Mouse (Mus musculus) hindbrain, postnatal 0 days (tissue): ENCODE results near the gene Sdhaf1. TPM values are rescaled to one million over a fixed set of nuclear protein-coding genes. Genes with fewer than 3 reads are reported as not detected.
A peak's percentile ranks its signal among the peaks of the same experiment; 100 is the strongest.

Source experiments
- ATAC-seq: fragments of 200-750 bp; cut with Nextera tagmentation; 2 replicates; pipeline ENCODE4 v1.8.0; 2017; ENCODE audit warnings: mild to moderate bottlenecking, moderate TSS enrichment, moderate library complexity
- DNase-seq: peaks from one replicate; pipeline ENCODE4 v3.0.0-alpha.2; 2015; ENCODE audit warnings: low spot score
- H3K27ac ChIP-seq: fragments of 300-500 bp; sonication (generic); 2 replicates; pipeline ENCODE4 v1.5.1; 2014; ENCODE audit warnings: mild to moderate bottlenecking
- H3K27me3 ChIP-seq: fragments of 300-500 bp; sonication (generic); 2 replicates; pipeline ENCODE4 v1.6.1; 2014; ENCODE audit warnings: low read length, mixed read lengths; ENCODE audit not compliant: insufficient read depth
- H3K36me3 ChIP-seq: fragments of 300-500 bp; sonication (generic); 2 replicates; pipeline ENCODE4 v1.6.1; 2014; ENCODE audit warnings: low read length, mixed read lengths; ENCODE audit not compliant: insufficient read depth
- H3K4me1 ChIP-seq: fragments of 300-500 bp; sonication (generic); 2 replicates; pipeline ENCODE4 v1.6.1; 2014; ENCODE audit warnings: antibody characterized with exemption, low read length, mixed read lengths; ENCODE audit not compliant: insufficient read depth
- H3K4me2 ChIP-seq: fragments of 300-500 bp; sonication (generic); 2 replicates; pipeline ENCODE4 v1.6.1; 2014; ENCODE audit warnings: low read depth, mild to moderate bottlenecking, low read length, moderate library complexity, mixed read lengths
- H3K4me3 ChIP-seq: fragments of 300-500 bp; sonication (generic); 2 replicates; pipeline ENCODE4 v1.5.1; 2014; ENCODE audit warnings: low read length
- H3K9ac ChIP-seq: fragments of 300-500 bp; sonication (generic); replicated peaks from 2 replicates; pipeline ENCODE4 v1.6.1; 2014; ENCODE audit warnings: mild to moderate bottlenecking, low read length, moderate library complexity, mixed read lengths
- H3K9me3 ChIP-seq: fragments of 300-500 bp; sonication (generic); 2 replicates; pipeline ENCODE4 v1.6.1; 2016; ENCODE audit warnings: low read length, mixed read lengths
- CTCF ChIP-seq: IDR thresholded peaks from 2 replicates; pipeline ENCODE4 v1.5.1; 2016; ENCODE audit warnings: antibody characterized with exemption, control low read depth, low read depth
- WGBS: fragments of 180-500 bp; shearing (Covaris S2); extraction: QIAGEN DNeasy Blood & Tissue Kit; methylation state at CpG from one replicate; pipeline ENCODE4 v1.1.7; 2014; 5-methylcytosine and 5-hydroxymethylcytosine counted together
- polyA plus RNA-seq: library from polyadenylated mRNA; unstranded; fragments of >200 nt; fragmentation: Nextera tagmentation; extraction: Ambion mirVana; gene quantifications from 2 replicates; pipeline ENCODE4 v1.2.1, GENCODE M21; 2015
- total RNA-seq: library from RNA; depleted of rRNA; stranded (reverse); fragments of >200 nt; gene quantifications from 2 replicates; pipeline ENCODE4 v1.2.3, GENCODE M21; 2014; rRNA removed

Sdhaf1 gene
- total and polyA plus RNA-seq, 2 experiments from 2014 or later = 14.7 to 17.8 TPM

- peak within 1 kb of the TSS; percentile 54 for H3K9ac ChIP-seq
- ATAC-seq = peak; percentile 97
- peak within 1 kb of the TSS; percentile 95 for H3K4me2 ChIP-seq
- under 1% methylated on average over 48 of the region's 49 CpGs for whole genome bisulfite sequencing
- H3K4me1 ChIP-seq = no peaks in the 10 kb centered on the region
- H3K27me3 ChIP-seq = no peaks in the 10 kb centered on the region
- H3K4me3 ChIP-seq = peak within 1 kb of the TSS; percentile 76
- peak; percentile 97 for DNase-seq
- peak within 1 kb of the TSS; percentile 96 for H3K27ac ChIP-seq
- H3K9me3 ChIP-seq = no peaks in the 10 kb centered on the region
- no peak for TF ChIP-seq CTCF
- H3K36me3 ChIP-seq = no peaks in the 10 kb centered on the region
Measured at GRCm38 (mm10) chr7:30279951-30280669, 43.6 kb downstream of the Sdhaf1 start, which contains the start of the genes Thap8 and Wdr62. TSS of gene Thap8 (plus strand) at chr7:30280094. TSS of gene Wdr62 (minus strand) at chr7:30280419.

- no peaks in the 10 kb centered on the region for H3K27me3 ChIP-seq
- no peak for DNase-seq
- WGBS = under 1% methylated on average over 6 of the region's 6 CpGs
- ATAC-seq = no peak
- H3K36me3 ChIP-seq = no peaks in the 10 kb centered on the region
- H3K9me3 ChIP-seq = no peaks in the 10 kb centered on the region
- no peak for TF ChIP-seq CTCF
- peak overlapping the region; percentile 76 for H3K4me3 ChIP-seq
- H3K27ac ChIP-seq = no peak overlapping the region
- no peaks in the 10 kb centered on the region for H3K4me1 ChIP-seq
- H3K4me2 ChIP-seq = peak overlapping the region; percentile 95
- peak overlapping the region; percentile 46; the same call in 1 of the 2 replicates for H3K9ac ChIP-seq
Measured at GRCm38 (mm10) chr7:30279536-30279935, 44.2 kb downstream of the Sdhaf1 start.

- Histone ChIP-seq H3K4me1 (no peaks in the 10 kb centered on the region), H3K4me2 (no peak overlapping the region), H3K36me3 (no peaks in the 10 kb centered on the region), H3K4me3 (no peak overlapping the region), H3K27me3 (no peaks in the 10 kb centered on the region), H3K9ac (no peak overlapping the region), H3K27ac (no peak overlapping the region), H3K9me3 (no peaks in the 10 kb centered on the region)
- no peak for ATAC-seq
- no peak for TF ChIP-seq CTCF
- DNase-seq = no peak
- WGBS = 67% methylated on average over 2 of the region's 2 CpGs
Measured at GRCm38 (mm10) chr7:30278911-30279310, 44.8 kb downstream of the Sdhaf1 start.

- ATAC-seq (no peak), DNase-seq (no peak)
- TF ChIP-seq CTCF = no peak
- no peak overlapping the region for H3K4me3 ChIP-seq
- H3K36me3 ChIP-seq = 0 out of 2 replicates have a peak, but pooled peaks cover 4% of the 10 kb centered on the region
- 88% methylated on average over 6 of the region's 6 CpGs for WGBS
- H3K9ac ChIP-seq = no peak overlapping the region
- no peaks in the 10 kb centered on the region for H3K27me3 ChIP-seq
- no peaks in the 10 kb centered on the region for H3K4me1 ChIP-seq
- H3K9me3 ChIP-seq = no peaks in the 10 kb centered on the region
- H3K4me2 ChIP-seq = no peak overlapping the region
- H3K27ac ChIP-seq = no peak overlapping the region
Measured at GRCm38 (mm10) chr7:30274383-30274782, 49.3 kb downstream of the Sdhaf1 start.

Other genes with a start within 250 kb of the Sdhaf1 start
Only the 30 nearest of the 32 such genes appear.
- gene Gm26920, start 233.5 kb downstream of the Sdhaf1 start, total RNA-seq = not detected in 2 replicates
- gene Gm26920, start 233.5 kb downstream of the Sdhaf1 start, polyA plus RNA-seq = 1.6 and 2.5 TPM in 2 replicates
- 2.3 and 2.8 TPM in 2 replicates for gene Zfp566, start 233.4 kb downstream of the Sdhaf1 start, total RNA-seq
- 13.7 and 15.5 TPM in 2 replicates for gene Zfp566, start 233.4 kb downstream of the Sdhaf1 start, polyA plus RNA-seq
- 26.8 and 27.4 TPM in 2 replicates for gene Zfp260, start 229.1 kb downstream of the Sdhaf1 start, total RNA-seq
- 47.7 and 49.4 TPM in 2 replicates for gene Zfp260, start 229.1 kb downstream of the Sdhaf1 start, polyA plus RNA-seq
- gene Zfp382, start 202.0 kb downstream of the Sdhaf1 start, total RNA-seq = 7.5 and 12.7 TPM in 2 replicates
- gene Zfp382, start 202.0 kb downstream of the Sdhaf1 start, polyA plus RNA-seq = 11.9 and 13.2 TPM in 2 replicates
- gene Zfp146, start 154.1 kb downstream of the Sdhaf1 start, total RNA-seq = 40.6 and 46.4 TPM in 2 replicates
- gene Zfp146, start 154.1 kb downstream of the Sdhaf1 start, polyA plus RNA-seq = 10.0 and 10.2 TPM in 2 replicates
- not detected in 2 replicates for gene Cox7a1, start 139.8 kb downstream of the Sdhaf1 start, total RNA-seq
- 8.1 and 9.7 TPM in 2 replicates for gene Cox7a1, start 139.8 kb downstream of the Sdhaf1 start, polyA plus RNA-seq
- 289 and 322 TPM in 2 replicates for gene Capns1, start 125.1 kb downstream of the Sdhaf1 start, total RNA-seq
- gene Capns1, start 125.1 kb downstream of the Sdhaf1 start, polyA plus RNA-seq = 83.8 and 84.6 TPM in 2 replicates
- gene Polr2i, start 91.9 kb downstream of the Sdhaf1 start, total RNA-seq = 65.9 and 98.4 TPM in 2 replicates
- gene Polr2i, start 91.9 kb downstream of the Sdhaf1 start, polyA plus RNA-seq = 177 and 189 TPM in 2 replicates
- gene Tbcb, start 91.6 kb downstream of the Sdhaf1 start, total RNA-seq = 123 and 129 TPM in 2 replicates
- 466 and 473 TPM in 2 replicates for gene Tbcb, start 91.6 kb downstream of the Sdhaf1 start, polyA plus RNA-seq
- not detected in 2 replicates for gene Ovol3, start 88.2 kb downstream of the Sdhaf1 start, total RNA-seq
- not detected in 2 replicates for gene Ovol3, start 88.2 kb downstream of the Sdhaf1 start, polyA plus RNA-seq
- gene Thap8, start 43.8 kb downstream of the Sdhaf1 start, total RNA-seq = 1.0 TPM in 1 of 2 replicates, not detected in the other
- 0.52 and 0.76 TPM in 2 replicates for gene Thap8, start 43.8 kb downstream of the Sdhaf1 start, polyA plus RNA-seq
- gene Wdr62, start 43.5 kb downstream of the Sdhaf1 start, total RNA-seq = 4.3 and 7.0 TPM in 2 replicates
- 3.7 and 4.0 TPM in 2 replicates for gene Wdr62, start 43.5 kb downstream of the Sdhaf1 start, polyA plus RNA-seq
- gene Clip3, start 32.2 kb downstream of the Sdhaf1 start, total RNA-seq = 144 and 172 TPM in 2 replicates
- gene Clip3, start 32.2 kb downstream of the Sdhaf1 start, polyA plus RNA-seq = 106 and 118 TPM in 2 replicates
- 75.4 and 116 TPM in 2 replicates for gene Alkbh6, start 15.2 kb downstream of the Sdhaf1 start, total RNA-seq
- gene Alkbh6, start 15.2 kb downstream of the Sdhaf1 start, polyA plus RNA-seq = 129 and 131 TPM in 2 replicates
- gene Syne4, start 9.1 kb downstream of the Sdhaf1 start, total RNA-seq = 13.2 and 16.5 TPM in 2 replicates
- 11.4 and 12.6 TPM in 2 replicates for gene Syne4, start 9.1 kb downstream of the Sdhaf1 start, polyA plus RNA-seq
- 1.8 TPM in 1 of 2 replicates, not detected in the other for gene E130208F15Rik, start 2.2 kb downstream of the Sdhaf1 start, total RNA-seq
- 0.79 TPM in 1 of 2 replicates, not detected in the other for gene E130208F15Rik, start 2.2 kb downstream of the Sdhaf1 start, polyA plus RNA-seq
- gene Lrfn3, start 38.9 kb upstream of the Sdhaf1 start, total RNA-seq = 45.9 and 47.4 TPM in 2 replicates
- 17.5 and 18.1 TPM in 2 replicates for gene Lrfn3, start 38.9 kb upstream of the Sdhaf1 start, polyA plus RNA-seq
- gene Tyrobp, start 89.9 kb upstream of the Sdhaf1 start, total RNA-seq = 37.3 and 59.9 TPM in 2 replicates
- gene Tyrobp, start 89.9 kb upstream of the Sdhaf1 start, polyA plus RNA-seq = 50.3 and 56.1 TPM in 2 replicates
- gene Hcst, start 96.0 kb upstream of the Sdhaf1 start, total RNA-seq = not detected in 2 replicates
- gene Hcst, start 96.0 kb upstream of the Sdhaf1 start, polyA plus RNA-seq = 0.84 and 1.0 TPM in 2 replicates
- 1.9 and 3.7 TPM in 2 replicates for gene Nfkbid, start 97.8 kb upstream of the Sdhaf1 start, total RNA-seq
- gene Nfkbid, start 97.8 kb upstream of the Sdhaf1 start, polyA plus RNA-seq = 2.1 TPM in 2 replicates
- 840 and 852 TPM in 2 replicates for gene Aplp1, start 121.6 kb upstream of the Sdhaf1 start, total RNA-seq
- gene Aplp1, start 121.6 kb upstream of the Sdhaf1 start, polyA plus RNA-seq = 617 and 682 TPM in 2 replicates
- gene Kirrel2, start 133.8 kb upstream of the Sdhaf1 start, total RNA-seq = 10.7 and 14.7 TPM in 2 replicates
- gene Kirrel2, start 133.8 kb upstream of the Sdhaf1 start, polyA plus RNA-seq = 4.4 and 5.8 TPM in 2 replicates
- 2.3 and 2.4 TPM in 2 replicates for gene Nphs1, start 134.4 kb upstream of the Sdhaf1 start, total RNA-seq
- 0.50 and 1.0 TPM in 2 replicates for gene Nphs1, start 134.4 kb upstream of the Sdhaf1 start, polyA plus RNA-seq
- gene Prodh2, start 169.7 kb upstream of the Sdhaf1 start, total RNA-seq = not detected in 2 replicates
- 0.24 TPM in 1 of 2 replicates, not detected in the other for gene Prodh2, start 169.7 kb upstream of the Sdhaf1 start, polyA plus RNA-seq
- gene Arhgap33, start 211.2 kb upstream of the Sdhaf1 start, total RNA-seq = 55.7 and 59.7 TPM in 2 replicates
- gene Arhgap33, start 211.2 kb upstream of the Sdhaf1 start, polyA plus RNA-seq = 64.8 and 73.1 TPM in 2 replicates
- 5.6 and 6.4 TPM in 2 replicates for gene Hspb6, start 228.3 kb upstream of the Sdhaf1 start, total RNA-seq
- gene Hspb6, start 228.3 kb upstream of the Sdhaf1 start, polyA plus RNA-seq = 15.8 and 16.3 TPM in 2 replicates
- 13.1 and 14.0 TPM in 2 replicates for gene Proser3, start 228.4 kb upstream of the Sdhaf1 start, total RNA-seq
- gene Proser3, start 228.4 kb upstream of the Sdhaf1 start, polyA plus RNA-seq = 3.0 and 3.1 TPM in 2 replicates
- gene Lin37, start 235.9 kb upstream of the Sdhaf1 start, total RNA-seq = 14.3 and 21.0 TPM in 2 replicates
- gene Lin37, start 235.9 kb upstream of the Sdhaf1 start, polyA plus RNA-seq = 45.0 and 48.0 TPM in 2 replicates
- 41.7 and 53.4 TPM in 2 replicates for gene U2af1l4, start 239.4 kb upstream of the Sdhaf1 start, total RNA-seq
- gene U2af1l4, start 239.4 kb upstream of the Sdhaf1 start, polyA plus RNA-seq = 103 and 104 TPM in 2 replicates
- 2.9 and 3.7 TPM in 2 replicates for gene Gm49396, start 239.4 kb upstream of the Sdhaf1 start, total RNA-seq
- gene Gm49396, start 239.4 kb upstream of the Sdhaf1 start, polyA plus RNA-seq = 6.4 and 7.0 TPM in 2 replicates